Mouse (Mus musculus): Measurements from ENCODE around the gene Adamts15.

GRCm38 (mm10) chr9:30851841-30852240, 70.4 kb downstream of the Adamts15 start:
- TF ChIP-seq POU5F1 (IDR thresholded peaks at IDR 0.05; ENCODE audit: borderline replicate concordance, low read length) (no peak), CTCF (conservative IDR thresholded peaks at IDR 0.05; ENCODE audit: low read length) (no peak), NANOG (IDR thresholded peaks at IDR 0.05; ENCODE audit: borderline replicate concordance, low read length) (no peak)

Measured in E14TG2a.4 (cell line).